Mouse (Mus musculus) frontal cortex, postnatal 14 days (tissue): ENCODE data around the gene Erp27.
"Not testable (repeated sequence)": the region's sequence is repeated elsewhere in the genome, so short reads cannot be mapped to it uniquely, and the experiment has no call there.

Experiments
- DNase-seq, 2 experiments: peaks; one replicate each; pipeline ENCODE4 v3.0.0; 2022; ENCODE audit warnings: low spot score in 2 of 2

Gene Erp27

DNA sequence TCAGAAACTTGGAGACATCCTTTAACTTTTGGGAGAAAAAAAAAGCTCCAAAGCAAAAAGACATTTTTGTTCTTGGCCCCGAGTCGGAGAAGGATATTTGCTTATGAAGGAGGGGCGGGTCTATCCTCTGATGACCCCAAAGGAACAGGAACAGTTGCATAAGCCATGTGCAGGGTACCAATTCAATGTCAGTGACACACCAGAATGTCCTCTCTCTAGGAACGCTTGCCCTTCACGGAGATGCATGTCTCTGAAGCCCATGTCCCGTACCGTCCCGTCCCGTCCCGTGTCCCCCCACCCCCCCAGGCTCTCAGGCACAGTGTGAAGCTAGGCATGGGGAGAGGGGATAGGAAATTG is 15.1 kb downstream of the Erp27 start:
- DNase-seq = no peak

DNA sequence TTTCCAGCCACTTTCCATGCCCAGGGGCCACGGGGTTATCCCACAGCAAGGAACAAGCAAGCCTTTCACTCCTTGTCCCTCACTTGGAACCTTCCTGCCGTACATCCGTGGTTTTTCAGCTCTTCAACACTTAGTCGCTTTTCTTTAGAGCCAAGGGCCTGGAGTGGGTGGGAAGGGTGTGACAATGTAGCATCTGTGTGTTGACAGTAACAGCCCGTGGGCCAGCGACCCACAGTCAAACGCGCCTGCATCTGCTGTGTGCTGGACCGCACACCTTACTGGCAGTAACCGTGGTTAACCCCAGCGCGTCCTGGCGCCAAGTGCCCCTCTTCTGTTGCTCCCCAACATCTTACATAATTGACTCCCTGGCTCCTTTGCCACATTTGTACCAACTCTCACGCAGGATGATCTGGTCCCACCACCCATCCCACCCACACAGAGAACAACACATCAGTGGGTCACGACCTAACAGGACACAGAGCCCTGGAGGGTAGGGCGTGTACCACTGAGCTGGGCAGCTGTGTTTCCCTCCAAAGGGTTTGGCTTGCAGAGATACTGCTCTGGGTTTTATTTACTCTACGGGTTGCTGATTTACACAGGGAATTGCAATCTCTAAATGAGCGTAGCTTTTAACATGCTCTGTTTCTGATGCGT is 15.6 kb downstream of the Erp27 start:
- DNase-seq = no peak

DNA sequence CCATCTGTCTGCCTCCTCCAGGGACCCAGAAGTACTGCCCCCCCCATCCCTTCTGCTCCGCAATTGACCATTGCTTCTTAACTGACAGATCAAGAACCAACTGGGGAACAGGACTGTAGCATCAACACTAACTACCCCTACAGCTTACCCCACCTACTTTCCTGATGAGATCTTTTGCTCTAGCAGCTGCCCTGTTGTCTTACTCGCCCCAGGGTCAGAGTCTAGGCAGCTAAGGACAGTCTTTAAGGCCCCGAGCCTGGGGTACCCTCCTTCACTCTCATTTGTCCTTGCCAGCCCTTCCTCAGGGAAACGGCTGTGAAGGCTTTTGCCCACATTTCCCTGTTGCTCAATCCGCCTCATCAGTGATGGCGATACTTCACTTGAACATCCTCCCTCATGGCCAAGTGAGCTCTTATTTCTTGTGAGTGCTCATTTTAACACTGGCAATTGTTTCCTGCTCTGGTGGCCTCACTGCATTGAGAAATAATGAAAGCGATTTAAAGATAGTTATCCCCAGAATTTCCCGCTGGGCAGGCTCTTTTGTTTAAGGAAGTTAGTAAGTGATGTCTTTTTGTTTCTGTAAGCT is 18.0 kb downstream of the Erp27 start:
- no peak for DNase-seq

DNA sequence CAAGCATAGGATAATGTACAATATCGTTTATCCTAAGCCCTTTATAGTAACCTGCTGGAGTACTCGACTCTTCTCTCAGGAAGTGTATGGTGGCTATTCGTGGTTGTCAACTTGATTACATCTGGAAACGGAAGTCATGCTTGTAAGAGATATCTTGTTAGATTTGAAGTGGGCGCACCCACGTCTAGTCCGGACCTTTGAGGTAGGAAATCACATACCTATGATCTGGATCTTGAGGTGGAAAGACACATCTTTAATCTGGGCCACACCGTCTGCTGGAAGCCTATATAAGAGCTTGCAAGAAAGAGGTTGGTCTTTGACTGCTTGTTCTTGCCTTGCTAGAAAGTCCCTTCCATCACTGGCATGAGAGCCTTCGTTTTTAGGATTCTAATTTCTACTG is 19.5 kb downstream of the Erp27 start:
- no peak for DNase-seq

DNA sequence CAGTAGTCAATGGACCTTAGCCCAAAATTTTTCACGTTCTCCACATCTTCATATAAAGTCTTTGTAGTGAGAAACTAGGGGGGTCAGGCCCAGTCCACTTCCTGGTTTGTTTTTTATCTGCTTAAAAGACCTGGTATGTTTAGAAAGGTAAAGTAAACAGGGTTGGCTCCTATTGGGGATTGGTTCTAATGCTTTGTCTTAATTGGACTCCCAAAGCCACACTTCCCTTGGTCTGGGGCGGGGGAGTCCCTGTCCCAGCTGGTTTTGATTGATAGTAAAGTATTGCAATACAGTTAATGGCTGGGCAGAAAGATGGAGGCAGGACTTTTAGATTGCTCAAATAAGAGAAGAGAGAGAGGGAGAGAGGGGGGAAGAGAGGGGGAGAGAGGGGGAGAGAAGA is 21.0 kb downstream of the Erp27 start:
- no peak for DNase-seq

DNA sequence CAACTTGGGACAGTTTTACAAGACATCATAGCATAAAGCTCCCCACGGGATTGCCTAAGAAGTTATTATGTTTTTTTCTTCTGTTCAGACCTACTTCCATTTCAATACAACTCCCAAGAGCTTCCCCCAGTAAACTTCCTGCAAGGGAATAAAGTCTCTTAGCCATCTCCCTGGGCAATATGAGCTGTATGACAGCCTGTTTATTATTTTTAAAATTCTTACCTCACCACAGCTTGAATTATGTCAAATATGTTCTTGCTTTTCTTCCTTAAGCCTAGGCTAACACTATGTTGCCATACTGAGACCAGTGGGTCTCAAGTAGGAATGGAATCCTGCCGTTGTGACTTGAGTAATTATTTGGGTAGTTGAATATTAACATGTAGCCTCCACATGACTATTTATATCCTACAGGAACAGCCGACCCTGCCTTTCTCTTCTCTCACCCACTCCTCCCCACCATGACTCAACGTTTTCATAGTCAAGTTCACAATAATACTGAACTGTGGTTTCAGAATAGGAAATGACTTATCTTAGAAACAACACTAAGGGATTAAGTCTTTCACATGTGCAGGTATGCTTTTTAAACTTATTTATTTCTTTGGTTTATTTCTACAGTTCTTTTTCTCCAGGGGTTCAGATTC is 21.5 kb downstream of the Erp27 start:
- no peak for DNase-seq

DNA sequence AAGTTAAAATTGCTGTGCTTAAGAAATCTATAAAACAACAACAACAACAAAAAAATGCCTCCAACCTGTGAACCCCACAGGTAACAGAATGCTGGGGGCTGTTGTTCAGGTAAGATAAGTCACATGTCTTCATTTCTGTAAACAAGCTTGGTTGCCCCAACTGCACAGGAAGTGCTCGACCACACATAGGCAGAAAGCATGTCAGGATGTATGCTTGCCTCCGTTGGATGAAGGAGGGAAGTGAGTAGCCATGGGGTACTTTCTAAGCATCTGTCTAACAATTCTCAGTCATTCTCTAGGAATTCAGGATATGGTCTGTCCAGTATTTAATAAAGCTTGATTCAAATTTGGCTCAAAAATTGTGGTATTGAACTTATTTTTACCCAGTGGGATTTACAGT is 23.0 kb downstream of the Erp27 start:
- DNase-seq = no peak

DNA sequence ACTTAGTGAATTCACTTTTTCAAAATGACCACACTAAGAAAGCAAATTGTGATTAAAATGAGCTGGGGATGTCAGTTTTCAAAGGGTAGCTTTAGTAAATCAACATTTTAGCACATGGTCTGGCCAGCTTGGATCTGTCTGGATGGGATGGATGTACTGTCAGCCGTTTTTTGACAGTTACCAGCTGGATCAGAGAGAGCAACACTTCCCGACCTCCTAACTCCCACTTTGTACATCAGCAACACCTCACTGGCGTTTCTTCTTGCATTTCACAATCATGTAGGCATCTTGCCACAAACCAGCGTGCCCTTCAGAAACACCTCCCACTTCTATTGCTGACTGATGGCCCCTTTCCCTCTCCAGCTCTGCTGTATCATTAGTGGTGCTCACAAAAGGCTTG is 23.8 kb downstream of the Erp27 start:
- DNase-seq = no peak

DNA sequence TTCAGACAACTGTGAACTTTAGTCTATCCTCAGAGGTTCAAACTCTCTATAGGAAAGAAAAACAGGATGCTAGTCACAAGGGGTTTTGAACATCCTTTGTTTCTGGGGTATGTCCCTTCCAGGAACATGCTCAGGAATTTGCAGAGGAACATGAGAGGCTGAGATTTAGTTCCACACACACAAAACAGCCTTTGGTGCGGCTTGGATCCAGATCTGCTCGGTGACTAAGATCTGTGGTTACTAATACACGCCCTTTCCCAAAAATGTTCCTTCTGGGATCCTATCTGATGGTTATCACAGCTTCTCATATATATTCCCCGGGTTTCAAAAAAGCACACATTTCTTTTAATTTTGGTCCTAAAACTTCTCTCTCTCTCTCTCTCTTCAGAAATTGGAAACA is 24.2 kb downstream of the Erp27 start:
- DNase-seq = no peak

DNA sequence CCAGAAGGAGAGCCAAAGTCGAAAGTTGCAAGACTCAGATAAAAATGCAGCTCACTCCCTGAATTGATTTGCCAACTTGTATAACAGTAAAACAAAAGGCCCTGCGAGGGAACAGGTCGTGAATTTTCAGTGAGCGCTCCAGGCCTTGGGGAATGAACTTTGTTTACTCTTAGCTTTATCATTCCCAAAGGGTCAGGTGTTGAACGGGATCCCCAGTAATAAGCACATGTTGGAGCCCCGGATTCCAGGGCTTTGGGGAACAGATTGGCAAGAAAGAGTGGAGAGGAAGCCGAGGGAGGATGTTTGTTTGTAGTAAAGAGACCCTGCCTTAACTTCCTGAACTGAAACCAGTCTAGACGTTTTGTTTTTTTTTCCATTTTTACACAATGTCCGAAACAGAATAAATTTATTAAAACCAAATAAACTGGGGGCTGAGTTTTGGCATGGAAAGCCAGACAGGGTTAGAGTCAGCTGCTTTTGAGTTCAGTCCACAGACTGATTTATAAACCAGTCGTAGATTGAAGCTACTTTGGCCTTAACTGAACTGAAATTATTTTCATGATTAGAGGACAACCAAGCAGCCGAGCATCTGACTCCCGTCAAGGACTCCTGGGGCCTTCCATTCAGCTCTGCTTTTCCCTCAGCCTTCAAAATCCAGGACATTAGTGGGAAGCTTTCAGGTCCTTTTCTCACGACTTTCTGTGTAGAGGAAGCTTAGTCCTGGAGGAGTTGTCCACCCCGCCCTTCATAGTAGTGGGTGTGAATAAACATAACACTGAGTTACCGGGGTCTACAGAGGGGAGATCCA is 27.2 kb downstream of the Erp27 start:
- DNase-seq = no peak

DNA sequence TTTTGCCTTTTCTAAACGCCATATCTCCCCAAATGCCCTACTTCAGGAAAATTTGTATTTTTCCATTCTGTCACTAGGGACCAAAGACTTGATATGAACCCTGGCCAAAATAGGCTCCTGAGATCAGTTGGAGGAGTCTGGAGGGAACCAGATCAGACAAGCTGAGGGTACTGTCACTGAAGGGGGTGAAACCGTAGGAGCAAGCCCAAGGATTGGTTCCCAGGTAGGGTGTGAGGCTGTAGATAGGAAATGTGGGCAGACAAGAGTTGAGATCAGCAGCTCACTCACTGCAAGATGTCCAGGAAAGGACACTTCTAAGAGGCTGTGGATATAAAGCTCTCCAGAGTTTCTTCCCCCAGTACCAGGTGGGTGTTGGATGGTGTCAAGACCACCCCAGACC is 30.0 kb downstream of the Erp27 start:
- no peak for DNase-seq

DNA sequence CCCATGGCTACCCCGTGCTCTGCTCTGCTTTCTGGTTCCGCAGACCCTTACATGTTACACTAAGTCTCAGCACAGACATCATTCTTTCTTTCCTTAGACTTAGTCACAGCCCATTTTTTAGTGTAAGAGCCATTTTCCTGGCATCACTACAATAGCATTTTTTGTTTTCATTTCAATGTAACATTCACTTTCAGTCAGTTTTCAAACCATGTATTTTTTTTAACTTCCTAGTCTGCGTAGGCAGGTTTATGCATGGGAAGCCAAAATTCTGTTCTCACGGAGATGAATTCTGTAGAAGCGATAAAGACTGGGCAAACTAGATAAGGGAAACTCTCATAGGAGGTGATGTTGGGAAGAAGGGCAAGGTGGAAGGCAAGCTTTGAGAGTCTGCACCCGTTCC is 32.4 kb downstream of the Erp27 start:
- no peak for DNase-seq

DNA sequence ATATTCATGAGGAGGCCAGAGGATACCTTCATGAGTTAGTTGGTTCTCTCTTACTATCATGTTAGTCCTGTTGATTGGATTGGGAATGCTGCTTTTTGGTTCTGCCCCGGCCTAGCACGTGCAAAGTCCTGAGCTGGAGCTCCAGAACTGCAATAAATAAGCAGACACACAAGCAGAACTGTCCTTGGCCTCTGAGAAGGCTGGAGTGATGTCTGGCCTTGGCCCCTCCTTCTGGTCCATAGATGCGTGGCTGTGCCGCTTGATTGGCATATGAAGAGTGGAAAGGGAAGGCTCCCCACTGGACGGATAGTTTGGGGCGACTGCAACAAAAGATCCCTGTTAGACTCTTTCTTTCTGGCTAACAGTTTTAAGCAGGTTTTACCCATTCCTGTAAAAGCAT is 32.9 kb downstream of the Erp27 start:
- DNase-seq = no peak

DNA sequence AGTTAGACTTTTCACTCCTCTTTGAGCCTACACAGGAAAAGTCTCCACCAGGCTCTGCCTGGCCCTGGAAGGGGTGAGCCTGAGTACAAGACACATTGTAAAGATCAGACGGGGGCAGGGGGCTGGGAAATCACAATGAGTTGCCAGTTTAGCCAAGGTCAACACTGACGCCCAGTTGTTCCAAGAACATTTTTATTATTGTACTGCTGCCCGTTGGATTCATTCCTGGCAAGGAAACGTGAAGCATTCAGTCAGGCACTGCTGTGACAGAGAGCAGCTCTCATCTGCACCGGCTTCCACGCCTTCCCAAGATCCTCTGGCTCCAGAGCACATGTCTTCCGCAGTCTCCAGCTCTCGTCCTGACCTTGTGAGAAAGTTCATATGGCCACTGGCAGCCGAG is 34.1 kb downstream of the Erp27 start:
- DNase-seq = no peak

DNA sequence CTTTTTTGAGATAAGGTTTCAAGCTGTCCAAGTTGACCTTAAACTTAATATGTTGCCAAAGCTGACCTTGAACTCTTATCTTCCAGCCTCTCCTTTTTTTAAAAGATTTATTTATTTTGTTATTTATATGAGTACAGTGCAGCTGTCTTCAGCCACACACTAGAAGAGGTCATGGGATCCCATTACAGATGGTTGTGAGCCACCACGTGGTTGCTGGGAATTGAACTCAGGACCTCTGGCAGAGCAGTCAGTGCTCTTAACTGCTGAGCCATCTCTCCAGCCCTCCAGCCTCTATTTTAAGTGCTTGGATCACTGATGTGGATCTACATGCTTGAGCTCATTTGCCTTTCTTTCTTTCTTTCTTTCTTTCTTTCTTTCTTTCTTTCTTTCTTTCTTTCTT is 37.2 kb downstream of the Erp27 start:
- DNase-seq = not testable (repeated sequence)

DNA sequence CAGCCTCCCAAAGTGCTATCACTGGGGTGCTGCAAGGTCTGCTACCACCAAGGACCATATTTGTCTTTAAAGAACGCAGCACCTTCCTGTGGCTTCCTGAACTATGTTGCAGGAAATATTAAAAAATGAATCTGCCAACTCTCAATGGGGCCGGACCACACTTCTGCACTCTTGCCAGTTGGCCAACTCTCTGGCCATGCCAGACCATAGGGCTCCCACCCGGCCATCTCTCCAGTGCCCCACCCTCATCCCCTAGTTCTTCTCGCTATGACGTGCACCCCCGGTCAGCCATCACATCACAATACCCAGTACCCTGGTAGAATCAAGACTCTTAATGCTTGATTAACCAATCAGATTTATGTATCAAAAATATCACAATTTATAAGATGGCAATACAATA is 38.0 kb downstream of the Erp27 start:
- DNase-seq = no peak

DNA sequence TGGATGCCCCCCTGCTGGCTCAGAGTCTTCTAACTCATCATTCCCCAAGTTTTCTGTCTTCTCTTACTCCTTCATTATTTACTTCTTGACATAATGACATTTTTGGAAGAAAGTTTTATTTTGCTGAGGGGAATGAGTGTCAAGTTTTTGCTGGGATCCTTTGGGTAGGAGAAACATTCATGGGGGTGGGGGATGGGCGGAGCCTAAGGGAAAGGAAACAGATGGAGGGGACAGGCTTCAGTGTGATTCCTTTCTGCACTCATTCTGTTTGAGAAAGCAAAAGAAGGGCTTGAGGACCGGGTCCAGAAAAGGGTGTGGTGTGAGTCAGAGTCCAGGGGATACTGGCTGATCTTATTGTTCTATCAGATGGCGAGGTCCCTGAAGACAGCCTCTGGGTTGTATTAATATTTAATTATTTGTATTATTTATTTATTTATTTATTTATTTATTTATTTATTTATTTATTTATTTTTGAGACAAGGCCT is 38.5 kb downstream of the Erp27 start:
- no peak for DNase-seq

DNA sequence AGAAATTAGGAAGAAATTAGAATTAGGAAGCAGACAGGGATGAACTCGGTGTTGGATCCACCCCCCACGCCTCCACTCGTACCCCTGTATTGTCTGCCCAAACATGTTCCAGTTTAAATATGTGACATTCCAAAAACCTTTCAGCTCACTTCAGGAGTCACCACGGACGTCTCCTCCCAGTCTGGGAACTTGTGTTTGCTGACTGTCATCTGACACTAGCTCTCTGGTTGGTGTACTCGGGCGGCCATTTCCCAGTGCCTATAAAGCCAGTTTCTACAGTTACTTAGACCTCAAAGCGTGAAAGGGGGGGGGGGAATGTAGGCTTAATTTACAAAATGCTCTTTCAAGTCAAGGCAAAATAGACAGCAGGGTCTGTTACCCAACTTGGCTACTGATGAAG is 40.3 kb downstream of the Erp27 start:
- DNase-seq = no peak

DNA sequence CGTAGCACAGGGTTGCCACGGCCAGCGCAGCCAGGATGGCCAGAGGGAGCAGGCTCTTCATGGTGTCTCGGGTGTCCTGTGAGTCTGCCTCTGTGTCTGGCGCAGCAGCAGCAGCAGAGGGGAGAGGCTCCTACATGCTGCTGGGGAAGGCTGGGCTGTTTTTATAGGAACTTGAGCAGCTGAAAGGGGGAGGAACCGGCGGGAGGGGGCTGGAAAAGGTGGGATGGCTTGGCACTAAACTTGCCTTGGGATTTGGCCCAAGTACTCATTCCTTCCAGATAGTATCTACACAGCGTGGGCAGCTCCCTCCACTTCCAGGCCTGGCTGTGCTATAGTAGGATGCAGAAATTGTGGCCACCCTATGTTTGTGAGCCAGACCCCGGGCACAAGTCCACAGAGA is 46.3 kb downstream of the Erp27 start, which contains the start of gene Mgp:
Gene Mgp, minus strand, starts transcription at position 154 of the 400 bp plus-strand sequence.
- peak in 1 of 2 experiments; percentile 13 for DNase-seq

DNA sequence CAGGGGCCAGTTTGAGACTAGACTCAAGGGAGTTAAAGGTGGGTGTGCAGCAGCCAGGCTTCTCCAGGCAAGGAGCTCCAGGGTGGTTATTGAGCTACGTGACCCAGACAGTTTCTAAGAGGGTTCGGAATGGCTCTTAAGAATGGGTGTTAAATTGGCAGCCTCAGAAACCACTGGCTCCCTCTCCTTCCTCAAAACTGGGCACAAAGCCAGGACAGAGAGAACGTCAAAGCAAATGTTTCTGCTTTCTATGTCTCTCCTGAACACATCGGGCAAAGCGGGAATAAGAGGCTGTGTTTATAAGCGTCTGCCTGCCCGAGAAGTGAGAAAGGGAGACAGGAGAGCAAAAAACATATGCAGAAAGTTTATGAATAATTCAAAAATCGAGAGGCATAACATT is 47.4 kb downstream of the Erp27 start:
- no peak for DNase-seq

DNA sequence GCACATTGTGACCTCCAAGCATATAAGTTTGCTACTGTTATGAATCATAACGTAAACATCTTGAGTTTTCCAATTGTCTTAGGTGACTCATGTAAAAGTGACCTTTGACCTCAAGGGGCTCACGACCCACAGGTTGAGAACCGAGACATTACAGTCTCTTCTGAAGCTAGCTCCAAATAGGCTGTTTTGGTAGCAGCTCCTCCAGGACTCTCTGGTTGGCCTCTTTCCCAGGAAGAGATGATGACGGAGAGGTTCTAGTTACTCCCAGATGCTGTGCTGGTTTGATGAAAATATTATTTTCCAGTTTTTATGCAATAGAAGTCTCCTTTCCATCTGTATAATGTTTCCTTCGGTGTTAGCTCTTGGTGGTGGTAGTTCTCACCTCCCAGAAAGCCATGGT is 53.1 kb downstream of the Erp27 start:
- no peak for DNase-seq

DNA sequence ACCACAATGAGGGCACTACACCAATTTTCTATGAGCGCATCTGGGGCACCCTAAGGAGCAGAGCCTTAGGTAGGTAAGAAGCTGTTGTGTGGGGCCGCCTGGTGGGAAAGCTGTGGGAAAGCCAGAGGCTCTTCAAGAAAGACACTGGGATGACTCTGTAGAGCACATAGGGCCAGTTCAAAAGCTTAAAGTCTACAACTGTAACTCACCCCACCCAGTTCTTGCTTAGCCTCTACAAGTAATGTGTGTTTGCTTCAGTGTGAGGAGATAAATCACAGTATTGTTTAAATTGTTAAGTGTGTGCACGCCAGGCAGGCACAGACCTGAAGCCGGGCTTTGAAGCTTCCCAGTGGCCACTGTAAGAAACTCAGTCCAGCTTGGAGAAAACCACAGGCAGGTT is 55.8 kb downstream of the Erp27 start:
- DNase-seq = no peak

DNA sequence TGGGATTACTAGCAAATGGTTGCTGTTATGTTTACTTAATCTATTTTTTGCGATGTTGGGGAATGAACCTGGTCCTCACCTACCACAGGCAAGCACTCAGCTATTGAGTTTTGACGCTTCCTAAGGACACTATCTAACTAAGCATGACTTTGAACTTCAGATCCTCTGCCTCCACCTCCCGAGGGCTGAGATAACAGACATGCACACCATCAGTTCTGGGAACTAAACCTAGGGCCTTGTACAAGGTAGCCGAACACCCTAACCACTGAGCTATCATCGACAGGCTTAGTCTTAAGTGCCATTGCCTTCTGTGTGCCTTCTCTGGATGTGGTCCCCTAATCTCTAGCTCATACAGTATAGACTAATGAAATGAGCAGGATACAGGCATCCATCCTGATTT is 56.6 kb downstream of the Erp27 start:
- DNase-seq = no peak
